ENCODE assay signal across 12 mouse cellular contexts in the genomic region with DNA sequence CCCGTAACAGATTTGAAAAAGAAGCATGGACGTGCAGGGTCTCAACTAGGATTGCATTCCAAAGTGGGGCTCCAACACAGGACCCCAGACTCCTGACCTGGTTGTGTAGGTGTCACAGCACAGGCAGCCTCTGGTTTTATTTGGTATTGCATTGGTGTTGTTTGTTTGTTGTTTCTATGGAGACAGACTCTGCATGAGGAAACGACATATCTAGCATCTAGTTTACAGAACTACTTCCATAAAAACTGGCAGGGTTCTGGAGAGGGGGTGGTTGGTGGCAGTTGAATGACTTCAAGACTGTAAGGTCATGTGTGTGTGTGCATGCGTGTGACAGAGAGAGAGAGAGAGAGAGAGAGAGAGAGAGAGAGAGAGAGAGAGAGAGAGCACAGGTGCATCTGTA.
DNase-seq lines count a peak whose midpoint lies in the region; ATAC-seq and TF ChIP-seq lines count a peak whose summit lies in the region.
"Had no signal": no experiment of that assay in that cellular context is flagged by ENCODE, and none has a peak within 500 bp of the region (broad histone marks: within the 10 kb centered on the region; RNA-seq: fewer than 3 reads in every experiment).

No protein-coding gene starts in this region.

- TF ChIP-seq EP300 in heart, adult 2 months (IDR thresholded peaks at IDR 0.05; ENCODE audit: insufficient read depth, low read depth, low read length) = no peak
- TF ChIP-seq EP300 in MEL (IDR thresholded peaks at IDR 0.05; ENCODE audit: low read depth in 1 of 2, low read length in 2 of 2) = no peak

- WGBS in heart, adult 2 months = 37% methylated on average over 4 of the region's 4 CpGs
- whole genome bisulfite sequencing in lung, embryonic 16.5 days = 65% methylated on average over 4 of the region's 4 CpGs

- H3K9ac ChIP-seq in heart, adult 2 months (ENCODE audit: low read depth, low read length) = no peak overlapping the region
- no peak overlapping the region for H3K9ac ChIP-seq in MEL (ENCODE audit: control insufficient read depth, low read depth, low read length, poor library complexity, severe bottlenecking)
- no peak overlapping the region for H3K9ac ChIP-seq in lung, embryonic 16.5 days (ENCODE audit: low read length)
- H3K9ac ChIP-seq: forebrain, embryonic 12.5 days had no signal

- peak overlapping the region; percentile 86; the same call in 1 of the 2 replicates for H3K4me3 ChIP-seq in heart, adult 2 months
- H3K4me3 ChIP-seq in layer of hippocampus, adult 2 months = no peak overlapping the region
- H3K4me3 ChIP-seq in MEL (ENCODE audit: control insufficient read depth in 1 of 2, insufficient read depth in 1 of 2, low read depth in 2 of 2, low read length in 2 of 2) = no peak overlapping the region
- no peak overlapping the region for H3K4me3 ChIP-seq in lung, embryonic 16.5 days (ENCODE audit: low read length)
- H3K4me3 ChIP-seq: forebrain, embryonic 12.5 days had no signal

- intact Hi-C loops in heart, adult 2 months (cut with DNase I) = loop anchor here (5.0 kb wide), 1 partner anchor 101 kb away; no protein-coding TSS in a partner anchor
- intact Hi-C loops in heart, postnatal 25 days (cut with DNase I) = no loop called here

- peak; percentile 27; the same call in 1 of the 2 replicates for TF ChIP-seq CTCF in heart, adult 2 months (IDR thresholded peaks at IDR 0.05)
- peak; percentile 34 for TF ChIP-seq CTCF in layer of hippocampus, adult 2 months (conservative IDR thresholded peaks at IDR 0.05)
- TF ChIP-seq CTCF in MEL (IDR thresholded peaks at IDR 0.05 in 2 of 3, conservative IDR thresholded peaks at IDR 0.05 in 1 of 3; ENCODE audit: control insufficient read depth in 1 of 3, insufficient read depth in 1 of 3, low read depth in 2 of 3, low read length in 3 of 3, poor library complexity in 1 of 3, severe bottlenecking in 1 of 3) = no peak

- no peak for TF ChIP-seq RAD21 in MEL (IDR thresholded peaks at IDR 0.05; ENCODE audit: low read depth, low read length)

- peaks cover 38% of the 10 kb centered on the region for H3K4me1 ChIP-seq in heart, adult 2 months (ENCODE audit: control insufficient read depth, insufficient read depth, low read length)
- H3K4me1 ChIP-seq in MEL (ENCODE audit: control insufficient read depth in 1 of 2, insufficient read depth in 2 of 2, low read length in 2 of 2) = peaks cover 5 to 13% of the 10 kb centered on the region in 2 experiments; a peak in 3 of 4 replicates
- peaks cover 31% of the 10 kb centered on the region for H3K4me1 ChIP-seq in lung, embryonic 16.5 days (replicated peaks; ENCODE audit: control insufficient read depth, insufficient read depth, low read length)

- peak overlapping the region; percentile 96 for H3K27ac ChIP-seq in heart, adult 2 months
- no peak overlapping the region for H3K27ac ChIP-seq in layer of hippocampus, adult 2 months
- H3K27ac ChIP-seq in MEL (ENCODE audit: control insufficient read depth, low read depth, low read length) = no peak overlapping the region
- H3K27ac ChIP-seq in lung, embryonic 16.5 days (ENCODE audit: low read length) = no peak overlapping the region
- H3K27ac ChIP-seq: forebrain, embryonic 12.5 days; midbrain, embryonic 12.5 days had no signal

- peak overlapping the region; percentile 68; the same call in 1 of the 2 replicates for H3K4me2 ChIP-seq in lung, embryonic 16.5 days (ENCODE audit: low read depth, low read length)

- no peak for TF ChIP-seq POLR2A in heart, adult 2 months (IDR thresholded peaks at IDR 0.05; ENCODE audit: insufficient read depth, low read depth, low read length)
- TF ChIP-seq POLR2A in MEL (IDR thresholded peaks at IDR 0.05; ENCODE audit: control insufficient read depth in 1 of 2, insufficient read depth in 1 of 2, low read depth in 1 of 2, low read length in 2 of 2, poor library complexity in 1 of 2) = no peak

- no peaks in the 10 kb centered on the region for H3K9me3 ChIP-seq in MEL (replicated peaks; ENCODE audit: insufficient read depth, low read length)
- no peaks in the 10 kb centered on the region for H3K9me3 ChIP-seq in lung, embryonic 16.5 days (ENCODE audit: control insufficient read depth, low read length)
- H3K9me3 ChIP-seq: forebrain, embryonic 12.5 days; limb, embryonic 12.5 days; midbrain, embryonic 12.5 days had no signal

- peaks cover 23% of the 10 kb centered on the region for H3K36me3 ChIP-seq in heart, adult 2 months (ENCODE audit: control insufficient read depth, insufficient read depth, low read length)
- peaks cover 0 to 12% of the 10 kb centered on the region in 2 experiments; a peak in 2 of 4 replicates for H3K36me3 ChIP-seq in MEL (ENCODE audit: control insufficient read depth in 1 of 2, insufficient read depth in 2 of 2, low read length in 2 of 2)
- no peaks in the 10 kb centered on the region for H3K36me3 ChIP-seq in lung, embryonic 16.5 days (ENCODE audit: control insufficient read depth, insufficient read depth, low read length)
- H3K36me3 ChIP-seq: forebrain, embryonic 12.5 days; limb, embryonic 12.5 days; midbrain, embryonic 12.5 days had no signal

- H3K27me3 ChIP-seq in heart, adult 2 months (ENCODE audit: control insufficient read depth, insufficient read depth, low read length) = no peaks in the 10 kb centered on the region
- H3K27me3 ChIP-seq in MEL (ENCODE audit: control insufficient read depth in 1 of 2, insufficient read depth in 2 of 2, low read length in 2 of 2) = no peaks in the 10 kb centered on the region
- H3K27me3 ChIP-seq in lung, embryonic 16.5 days (ENCODE audit: control insufficient read depth, insufficient read depth, low read depth, low read length) = no peaks in the 10 kb centered on the region
- H3K27me3 ChIP-seq: limb, embryonic 12.5 days; midbrain, embryonic 12.5 days had no signal

- DNase-seq in heart, adult 2 months = no peak
- no peak for DNase-seq in heart, postnatal 25 days (ENCODE audit: low spot score)
- no peak for DNase-seq in layer of hippocampus, adult 2 months (ENCODE audit: low spot score in 2 of 2)
- no peak for DNase-seq in layer of hippocampus, adult 18-20 months (ENCODE audit: low spot score in 2 of 2)
- peak; percentile 43 for DNase-seq in MEL (ENCODE audit: low read depth, low spot score)
- no peak for DNase-seq in spleen, postnatal 14 days (ENCODE audit: low spot score in 2 of 2)
- no peak for DNase-seq in layer of hippocampus, postnatal 10 days (ENCODE audit: low spot score in 2 of 2)
- DNase-seq: layer of hippocampus, adult 9-11 months had no signal

- ATAC-seq in lung, embryonic 16.5 days (ENCODE audit: low read depth) = no peak

- H3K79me2 ChIP-seq in heart, adult 2 months (replicated peaks; ENCODE audit: control insufficient read depth, insufficient read depth, low read length) = peaks cover 9% of the 10 kb centered on the region
- peaks cover 5% of the 10 kb centered on the region for H3K79me2 ChIP-seq in MEL (ENCODE audit: control insufficient read depth, insufficient read depth, low read length, poor library complexity)

TF ChIP-seq in MEL, 35 proteins besides CTCF, POLR2A, EP300 and RAD21:
- TF ChIP-seq SIN3A (IDR thresholded peaks at IDR 0.05; ENCODE audit: low read length) = peak; percentile 27; the same call in 1 of the 2 replicates
- TF ChIP-seq RCOR1 (IDR thresholded peaks at IDR 0.05; ENCODE audit: low read depth, low read length) = no peak
TF ChIP-seq in MEL: peak in this region for 1.

Comparison
In these comparisons a context has a peak if more than half of its experiments do, and no peak if none do; other contexts are left out.
1. CTCF ChIP-seq: peak in heart, adult 2 months (single experiment) and layer of hippocampus, adult 2 months (single experiment); none in MEL (0 of 3).